Mouse (Mus musculus) liver, embryonic 14.5 days (tissue): ENCODE results near the gene Tmem199.

Source experiments
- CTCF ChIP-seq: IDR thresholded peaks from 2 replicates; pipeline ENCODE4 v1.5.1; 2016; ENCODE audit warnings: antibody characterized with exemption, low read depth, control low read depth
- EP300 ChIP-seq: IDR thresholded peaks from 2 replicates; pipeline ENCODE4 v1.6.1; 2016; ENCODE audit warnings: antibody characterized with exemption, low read depth

DNA sequence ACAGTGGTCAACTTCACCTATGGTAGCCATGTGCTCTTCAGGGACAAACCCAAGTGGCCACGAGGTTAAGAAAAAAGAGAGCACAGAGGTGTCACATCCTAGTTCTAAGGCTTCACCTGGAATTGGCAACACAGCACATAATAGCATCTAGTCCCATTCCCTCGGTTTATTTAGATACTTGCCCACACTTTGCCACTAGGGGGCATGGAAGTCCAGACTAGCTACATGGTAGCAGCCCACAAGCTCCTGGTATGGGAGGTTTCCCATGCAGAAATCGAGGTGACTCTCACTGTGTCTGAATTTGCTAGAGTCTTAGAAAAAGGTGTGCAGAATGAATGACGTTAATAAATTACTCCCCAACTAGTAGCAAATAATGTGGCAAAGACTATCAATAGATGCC is 48.5 kb upstream of the Tmem199 start:
- TF ChIP-seq CTCF (peak; percentile 84), EP300 (no peak)
